Mouse (Mus musculus): ENCODE measurements around the gene Zfp36. TPM values are rescaled to one million over a fixed set of nuclear protein-coding genes. Genes with fewer than 3 reads are reported as not detected.

Gene Zfp36
- polyA plus RNA-seq, 1 experiment from 2014 or later: 10.9 TPM

DNA sequence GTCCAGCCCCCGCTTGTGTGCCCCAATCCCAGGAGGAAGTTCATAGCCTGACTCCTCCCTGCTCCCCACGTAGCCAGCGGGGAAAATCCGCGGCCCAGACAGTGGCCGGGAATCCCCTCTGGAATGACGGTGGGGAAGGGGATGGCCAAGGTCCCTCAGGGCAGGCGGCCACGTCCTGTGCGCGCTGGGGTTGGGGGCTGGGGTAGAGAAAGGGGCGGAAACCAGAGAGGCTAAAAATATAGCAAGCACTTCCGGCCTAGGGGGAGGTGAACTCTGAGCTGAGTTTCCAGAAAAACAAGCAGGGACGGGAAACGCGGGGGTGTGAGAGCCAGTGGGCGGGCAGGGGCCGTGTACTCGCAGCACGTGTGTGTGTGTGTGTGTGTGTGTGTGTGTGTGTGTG is 1.9 kb upstream of the Zfp36 start:
- Histone ChIP-seq H3K9ac (ENCODE audit: low read depth, low read length) (peak overlapping the region; percentile 73), H3K9me3 (replicated peaks; ENCODE audit: control insufficient read depth, low read length) (no peaks in the 10 kb centered on the region), H3K4me2 (peak overlapping the region; percentile 67), H3K27ac (ENCODE audit: low read depth, low read length) (peak overlapping the region; percentile 98), H3K27me3 (ENCODE audit: control insufficient read depth, insufficient read depth, low read length) (no peaks in the 10 kb centered on the region), H3K4me1 (ENCODE audit: control insufficient read depth, insufficient read depth, low read length) (peaks cover 52% of the 10 kb centered on the region), H3K36me3 (ENCODE audit: control insufficient read depth, insufficient read depth, low read length) (no peaks in the 10 kb centered on the region), H3K4me3 (ENCODE audit: low read depth, low read length) (peak overlapping the region; percentile 35)
- WGBS (ENCODE audit: insufficient replicate concordance): 3% methylated on average over 20 of the region's 20 CpGs
- peak; percentile 58 for ATAC-seq (replicated peaks; ENCODE audit: insufficient number of reproducible peaks, low FRiP score, low TSS enrichment)

DNA sequence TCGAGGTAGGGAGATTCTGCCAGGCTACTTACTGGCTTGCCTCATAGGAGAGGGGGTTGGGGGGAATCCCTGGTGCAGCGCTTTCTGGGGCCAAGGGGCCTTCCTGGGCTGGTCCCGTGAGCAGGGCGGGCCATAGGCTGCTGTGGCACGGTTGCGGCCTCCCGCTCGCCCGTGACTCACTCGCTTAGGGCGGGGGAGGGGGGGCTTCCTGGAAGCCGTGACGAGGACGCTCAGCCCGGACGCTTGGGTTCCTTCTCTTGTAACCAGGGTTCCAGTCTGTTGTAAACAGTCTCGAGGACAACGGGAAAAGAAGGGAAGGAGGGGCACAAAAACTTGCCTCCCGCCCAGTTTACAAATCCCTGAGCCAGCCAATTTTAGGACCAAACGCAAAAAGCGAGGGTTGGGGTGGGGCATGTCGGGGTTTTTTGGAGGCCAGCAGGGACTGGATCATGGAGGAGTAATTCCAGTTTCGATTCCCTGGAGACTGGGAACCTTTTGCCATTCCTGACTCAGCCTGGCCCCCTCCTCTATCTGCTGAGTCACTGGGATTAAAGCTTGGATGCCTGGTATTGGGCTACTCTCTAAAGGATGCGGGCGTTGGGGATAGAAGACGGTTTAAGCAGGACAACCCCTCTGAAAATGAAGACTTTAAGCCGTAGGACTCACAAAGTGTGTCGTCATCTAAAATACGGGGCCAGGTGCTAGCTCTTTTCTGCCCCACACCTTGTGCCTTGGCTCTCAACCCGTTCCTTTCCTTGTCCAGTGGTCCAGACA is 1.2 kb upstream of the Zfp36 start:
- peak; percentile 43; the same call in 1 of the 2 replicates for ATAC-seq (replicated peaks; ENCODE audit: insufficient number of reproducible peaks, low FRiP score, low TSS enrichment)
- H3K9me3 ChIP-seq (replicated peaks; ENCODE audit: control insufficient read depth, low read length): no peaks in the 10 kb centered on the region

GRCm38 (mm10) chr7:28378769-28379651 is 1.0 kb downstream of the Zfp36 start:
- WGBS (ENCODE audit: insufficient replicate concordance): under 1% methylated on average over 53 of the region's 53 CpGs

More for the DNA sequence above, 1.2 kb upstream of the Zfp36 start:
- Histone ChIP-seq H3K27me3 (ENCODE audit: control insufficient read depth, insufficient read depth, low read length) (no peaks in the 10 kb centered on the region), H3K36me3 (ENCODE audit: control insufficient read depth, insufficient read depth, low read length) (no peaks in the 10 kb centered on the region), H3K4me2 (peak overlapping the region; percentile 67), H3K4me1 (ENCODE audit: control insufficient read depth, insufficient read depth, low read length) (peaks cover 58% of the 10 kb centered on the region), H3K4me3 (ENCODE audit: low read depth, low read length) (peak overlapping the region; percentile 35), H3K9ac (ENCODE audit: low read depth, low read length) (peak overlapping the region; percentile 73), H3K27ac (ENCODE audit: low read depth, low read length) (peak overlapping the region; percentile 98)
- WGBS (ENCODE audit: insufficient replicate concordance): 4% methylated on average over 30 of the region's 30 CpGs

GRCm38 (mm10) chr7:28378066-28378690 is 1.9 kb downstream of the Zfp36 start:
- Histone ChIP-seq H3K4me2 (peak overlapping the region; percentile 96), H3K9ac (ENCODE audit: low read depth, low read length) (peak overlapping the region; percentile 89), H3K27me3 (ENCODE audit: control insufficient read depth, insufficient read depth, low read length) (no peaks in the 10 kb centered on the region), H3K9me3 (replicated peaks; ENCODE audit: control insufficient read depth, low read length) (no peaks in the 10 kb centered on the region), H3K36me3 (ENCODE audit: control insufficient read depth, insufficient read depth, low read length) (no peaks in the 10 kb centered on the region), H3K4me1 (ENCODE audit: control insufficient read depth, insufficient read depth, low read length) (peaks cover 62% of the 10 kb centered on the region), H3K27ac (ENCODE audit: low read depth, low read length) (peak overlapping the region; percentile 89), H3K4me3 (ENCODE audit: low read depth, low read length) (peak overlapping the region; percentile 78)
- no peak for ATAC-seq (replicated peaks; ENCODE audit: insufficient number of reproducible peaks, low FRiP score, low TSS enrichment)
- WGBS (ENCODE audit: insufficient replicate concordance): 30% methylated on average over 30 of the region's 32 CpGs

More at GRCm38 (mm10) chr7:28378769-28379651, 1.0 kb downstream of the Zfp36 start:
- Histone ChIP-seq H3K4me3 (ENCODE audit: low read depth, low read length) (peak overlapping the region; percentile 78), H3K27me3 (ENCODE audit: control insufficient read depth, insufficient read depth, low read length) (no peaks in the 10 kb centered on the region), H3K9me3 (replicated peaks; ENCODE audit: control insufficient read depth, low read length) (no peaks in the 10 kb centered on the region), H3K27ac (ENCODE audit: low read depth, low read length) (peak overlapping the region; percentile 89), H3K4me1 (ENCODE audit: control insufficient read depth, insufficient read depth, low read length) (peaks cover 67% of the 10 kb centered on the region), H3K9ac (ENCODE audit: low read depth, low read length) (peak overlapping the region; percentile 89), H3K36me3 (ENCODE audit: control insufficient read depth, insufficient read depth, low read length) (no peaks in the 10 kb centered on the region), H3K4me2 (peak overlapping the region; percentile 96)
- ATAC-seq (replicated peaks; ENCODE audit: insufficient number of reproducible peaks, low FRiP score, low TSS enrichment): peak; percentile 64

DNA sequence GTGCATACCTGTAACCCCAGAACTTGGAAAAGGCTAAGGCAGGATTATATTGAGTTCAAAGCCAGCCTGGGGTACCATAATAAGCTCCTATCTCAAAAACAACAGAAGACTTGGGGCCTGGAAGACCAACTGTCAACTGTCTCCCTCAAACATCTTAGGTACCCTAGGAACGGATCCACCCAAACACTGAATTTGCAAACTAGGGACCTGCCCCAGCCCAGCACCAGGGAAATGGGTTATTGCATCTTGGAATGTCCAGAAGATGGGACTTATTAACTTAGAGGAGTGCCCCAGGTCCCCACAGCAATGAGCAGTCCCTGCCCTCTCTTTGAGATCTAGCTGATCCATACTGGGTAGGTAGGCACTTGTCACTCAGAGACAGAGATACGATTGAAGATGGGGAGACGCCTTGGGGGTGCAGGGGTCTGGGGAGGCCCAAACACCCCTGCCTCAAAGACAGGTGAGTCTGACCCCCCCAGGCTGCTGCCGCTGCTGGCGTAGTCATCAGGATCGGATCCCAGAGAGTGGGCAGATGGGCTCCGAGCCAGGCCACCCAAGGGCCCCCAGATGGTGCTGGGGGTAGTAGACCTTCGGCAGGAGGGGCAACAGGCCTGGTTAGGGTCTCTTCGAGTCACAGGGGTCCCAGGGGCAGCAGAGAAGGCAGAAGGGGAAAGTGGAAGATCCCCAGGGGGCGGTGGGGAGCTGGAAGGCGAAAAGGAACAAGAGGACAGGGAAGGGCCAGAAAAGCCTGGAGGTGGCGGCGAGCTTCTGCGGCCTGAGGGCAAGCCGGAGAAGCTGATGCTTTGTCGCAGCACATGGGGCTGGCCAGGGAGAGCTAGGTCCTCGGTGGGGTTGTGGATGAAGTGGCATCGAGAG is 2.6 kb downstream of the Zfp36 start:
- peak overlapping the region; percentile 89 for H3K27ac ChIP-seq (ENCODE audit: low read depth, low read length)
- no peak for ATAC-seq (replicated peaks; ENCODE audit: insufficient number of reproducible peaks, low FRiP score, low TSS enrichment)
- peak overlapping the region; percentile 96 for H3K4me2 ChIP-seq
- H3K4me3 ChIP-seq (ENCODE audit: low read depth, low read length): peak overlapping the region; percentile 78
- no peaks in the 10 kb centered on the region for H3K27me3 ChIP-seq (ENCODE audit: control insufficient read depth, insufficient read depth, low read length)
- peak overlapping the region; percentile 89 for H3K9ac ChIP-seq (ENCODE audit: low read depth, low read length)
- H3K36me3 ChIP-seq (ENCODE audit: control insufficient read depth, insufficient read depth, low read length): no peaks in the 10 kb centered on the region
- H3K4me1 ChIP-seq (ENCODE audit: control insufficient read depth, insufficient read depth, low read length): peaks cover 55% of the 10 kb centered on the region
- H3K9me3 ChIP-seq (replicated peaks; ENCODE audit: control insufficient read depth, low read length): no peaks in the 10 kb centered on the region
- 65% methylated on average over 18 of the region's 18 CpGs for WGBS (ENCODE audit: insufficient replicate concordance)

DNA sequence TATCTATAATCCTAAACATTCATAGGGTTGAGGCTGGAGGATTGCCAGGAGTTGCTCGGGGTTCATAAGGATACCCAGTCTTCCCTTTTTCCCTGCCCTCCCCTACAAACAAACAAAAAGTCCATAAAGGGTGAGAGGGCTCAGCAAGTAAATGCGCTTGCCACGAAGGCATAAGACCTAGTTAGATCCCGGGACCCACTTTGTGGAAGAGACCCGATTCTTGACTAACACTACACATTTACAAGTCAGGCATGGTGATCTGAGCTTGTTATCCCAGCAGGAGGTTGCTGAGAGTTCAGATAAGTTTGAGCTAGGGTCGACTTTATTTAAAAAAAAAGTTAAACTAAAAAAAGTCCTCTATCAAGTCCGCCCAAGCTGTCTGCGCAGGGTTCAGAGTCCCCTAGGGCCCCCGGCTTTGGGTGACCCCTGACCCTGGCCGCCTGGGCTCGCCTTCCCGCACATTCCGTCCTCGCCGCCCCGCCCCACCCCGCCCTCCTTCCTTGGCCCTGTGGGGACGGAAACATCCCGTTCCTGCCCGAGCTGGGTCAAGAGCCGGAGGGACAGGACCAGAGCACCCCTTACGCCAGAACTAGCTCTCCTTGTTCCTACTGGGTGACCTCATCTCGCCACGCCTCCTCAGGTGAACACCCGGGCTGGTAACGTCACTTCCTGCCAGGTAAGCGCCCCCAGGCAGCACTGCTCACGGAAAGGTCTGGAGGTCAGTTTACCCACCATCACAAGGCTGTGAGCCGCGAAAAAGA is 3.9 kb downstream of the Zfp36 start:
- no peak for ATAC-seq (replicated peaks; ENCODE audit: insufficient number of reproducible peaks, low FRiP score, low TSS enrichment)
- 2% methylated on average over 30 of the region's 30 CpGs for WGBS (ENCODE audit: insufficient replicate concordance)
- Histone ChIP-seq H3K9ac (ENCODE audit: low read depth, low read length) (peak overlapping the region; percentile 91), H3K27ac (ENCODE audit: low read depth, low read length) (peak overlapping the region; percentile 99), H3K4me2 (peak overlapping the region; percentile 96), H3K27me3 (ENCODE audit: control insufficient read depth, insufficient read depth, low read length) (no peaks in the 10 kb centered on the region), H3K36me3 (ENCODE audit: control insufficient read depth, insufficient read depth, low read length) (no peaks in the 10 kb centered on the region), H3K4me1 (ENCODE audit: control insufficient read depth, insufficient read depth, low read length) (peaks cover 46% of the 10 kb centered on the region), H3K4me3 (ENCODE audit: low read depth, low read length) (peak overlapping the region; percentile 44), H3K9me3 (replicated peaks; ENCODE audit: control insufficient read depth, low read length) (no peaks in the 10 kb centered on the region)

DNA sequence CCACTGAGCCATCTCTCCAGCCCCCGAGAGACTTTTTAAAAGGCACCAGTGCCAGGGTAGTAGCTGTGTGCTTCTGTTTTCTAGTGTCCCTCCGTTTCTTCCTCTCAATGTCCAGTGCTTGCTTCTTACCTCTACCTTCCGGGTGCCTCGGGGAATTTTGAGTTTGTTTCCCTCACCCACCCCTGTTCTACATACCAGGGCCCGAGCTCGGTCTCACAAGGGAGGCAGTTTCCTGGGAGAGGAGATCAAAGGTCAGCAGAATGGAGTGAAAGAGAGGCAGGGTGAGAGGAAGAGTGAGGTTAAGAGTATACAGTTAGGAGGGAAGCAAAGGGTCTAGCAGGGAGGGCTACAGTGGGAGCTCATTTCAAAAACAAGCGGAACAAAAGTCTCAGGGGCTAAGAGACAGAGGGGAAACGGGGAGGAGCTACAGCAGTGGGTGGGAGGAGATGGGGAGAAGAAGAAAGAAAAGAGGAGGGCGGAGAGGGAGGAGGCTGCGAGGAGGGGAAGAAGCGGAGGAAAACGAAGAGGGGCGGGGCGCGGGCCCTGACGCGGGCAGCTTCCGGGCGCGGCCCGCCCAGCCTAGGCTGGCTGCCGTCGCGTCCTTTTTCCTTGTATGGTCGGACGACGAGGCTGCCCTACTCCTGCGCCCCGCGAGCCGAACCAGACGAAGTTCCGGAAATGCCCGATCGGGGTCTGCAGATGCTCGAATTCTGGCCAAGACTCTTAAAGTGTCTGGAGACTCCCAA is 4.7 kb downstream of the Zfp36 start:
- peak overlapping the region; percentile 44 for H3K4me3 ChIP-seq (ENCODE audit: low read depth, low read length)
- no peaks in the 10 kb centered on the region for H3K36me3 ChIP-seq (ENCODE audit: control insufficient read depth, insufficient read depth, low read length)
- H3K9ac ChIP-seq (ENCODE audit: low read depth, low read length): peak overlapping the region; percentile 91
- WGBS (ENCODE audit: insufficient replicate concordance): under 1% methylated on average over 29 of the region's 36 CpGs
- H3K9me3 ChIP-seq (replicated peaks; ENCODE audit: control insufficient read depth, low read length): no peaks in the 10 kb centered on the region
- peak; percentile 59 for ATAC-seq (replicated peaks; ENCODE audit: insufficient number of reproducible peaks, low FRiP score, low TSS enrichment)
- no peaks in the 10 kb centered on the region for H3K27me3 ChIP-seq (ENCODE audit: control insufficient read depth, insufficient read depth, low read length)
- peak overlapping the region; percentile 99 for H3K27ac ChIP-seq (ENCODE audit: low read depth, low read length)
- peaks cover 45% of the 10 kb centered on the region for H3K4me1 ChIP-seq (ENCODE audit: control insufficient read depth, insufficient read depth, low read length)
- H3K4me2 ChIP-seq: peak overlapping the region; percentile 96

Measured in heart, embryonic 11.5 days (tissue).